Mouse (Mus musculus): ENCODE results near the gene Gm28635.

Gene Gm28635

GRCm38 (mm10) chr2:84636231-84636741 lies 41.6 kb downstream of the Gm28635 start:
- no peak for DNase-seq

GRCm38 (mm10) chr2:84635611-84636010 lies 42.2 kb downstream of the Gm28635 start:
- no peak for DNase-seq

GRCm38 (mm10) chr2:84634934-84635482 lies 42.8 kb downstream of the Gm28635 start:
- no peak for DNase-seq

- DNase-seq = no peak
Observed at GRCm38 (mm10) chr2:84634006-84634405, 43.8 kb downstream of the Gm28635 start.

- DNase-seq = no peak
Observed at GRCm38 (mm10) chr2:84632999-84633398, 44.8 kb downstream of the Gm28635 start.

GRCm38 (mm10) chr2:84632001-84632400 lies 45.8 kb downstream of the Gm28635 start:
- no peak for DNase-seq

GRCm38 (mm10) chr2:84627036-84627435 lies 50.8 kb downstream of the Gm28635 start:
- DNase-seq = no peak

GRCm38 (mm10) chr2:84626366-84626975 lies 51.4 kb downstream of the Gm28635 start:
- no peak for DNase-seq

GRCm38 (mm10) chr2:84624201-84624600 lies 53.6 kb downstream of the Gm28635 start:
- no peak for DNase-seq

- DNase-seq = no peak
Observed at GRCm38 (mm10) chr2:84623428-84624119, 54.3 kb downstream of the Gm28635 start.

GRCm38 (mm10) chr2:84622668-84623067 lies 55.2 kb downstream of the Gm28635 start:
- no peak for DNase-seq

- no peak for DNase-seq
Observed at GRCm38 (mm10) chr2:84619646-84620340, 58.0 kb downstream of the Gm28635 start.

GRCm38 (mm10) chr2:84618914-84619313 lies 58.9 kb downstream of the Gm28635 start:
- DNase-seq = no peak

GRCm38 (mm10) chr2:84617637-84618515 lies 60.0 kb downstream of the Gm28635 start:
- DNase-seq = no peak

GRCm38 (mm10) chr2:84612764-84613163 lies 65.1 kb downstream of the Gm28635 start:
- DNase-seq = no peak

GRCm38 (mm10) chr2:84607842-84608241 lies 70.0 kb downstream of the Gm28635 start:
- DNase-seq = no peak

- DNase-seq = no peak
Observed at GRCm38 (mm10) chr2:84600977-84601376, 76.9 kb downstream of the Gm28635 start.

GRCm38 (mm10) chr2:84599270-84599888 lies 78.5 kb downstream of the Gm28635 start:
- DNase-seq = no peak

- DNase-seq = no peak
Observed at GRCm38 (mm10) chr2:84597123-84597522, 80.7 kb downstream of the Gm28635 start.

GRCm38 (mm10) chr2:84592801-84593200 lies 85.0 kb downstream of the Gm28635 start:
- DNase-seq = no peak

- DNase-seq = no peak
Observed at GRCm38 (mm10) chr2:84585700-84586099, 92.1 kb downstream of the Gm28635 start.

GRCm38 (mm10) chr2:84582286-84582685 lies 95.6 kb downstream of the Gm28635 start:
- no peak for DNase-seq
